Mouse (Mus musculus) liver, embryonic 16.5 days (tissue): ENCODE data around the gene Lrrc8d. TPM values are rescaled to one million over a fixed set of nuclear protein-coding genes. Genes with fewer than 3 reads are reported as not detected.

Source experiments
- ATAC-seq: fragments of 200-750 bp; cut with Nextera tagmentation; 2 replicates; pipeline ENCODE4 v1.8.0; 2017; ENCODE audit warnings: low read depth, mild to moderate bottlenecking, moderate number of reproducible peaks, moderate library complexity
- H3K27ac ChIP-seq: fragments of 300-500 bp; sonication (generic); 2 replicates; pipeline ENCODE4 v1.5.1; 2014; ENCODE audit warnings: mild to moderate bottlenecking, low read length
- H3K27me3 ChIP-seq: fragments of 300-500 bp; sonication (generic); 2 replicates; pipeline ENCODE4 v1.6.1; 2014; ENCODE audit warnings: low read depth, low read length, mixed read lengths; ENCODE audit not compliant: control insufficient read depth, insufficient read depth
- H3K36me3 ChIP-seq: fragments of 300-500 bp; sonication (generic); 2 replicates; pipeline ENCODE4 v1.6.1; 2014; ENCODE audit warnings: mild to moderate bottlenecking; ENCODE audit not compliant: control insufficient read depth, insufficient read depth
- H3K4me1 ChIP-seq: fragments of 300-500 bp; sonication (generic); 2 replicates; pipeline ENCODE4 v1.6.1; 2014; ENCODE audit warnings: low read depth, low read length, mixed read lengths; ENCODE audit not compliant: control insufficient read depth
- H3K4me2 ChIP-seq: fragments of 300-500 bp; sonication (generic); 2 replicates; pipeline ENCODE4 v1.6.1; 2014; ENCODE audit warnings: low read depth, low read length, mixed read lengths
- H3K4me3 ChIP-seq: fragments of 300-500 bp; sonication (generic); 2 replicates; pipeline ENCODE4 v1.5.1; 2014; ENCODE audit warnings: low read depth, mild to moderate bottlenecking, low read length
- H3K9ac ChIP-seq: fragments of 300-500 bp; sonication (generic); 2 replicates; pipeline ENCODE4 v1.6.1; 2014; ENCODE audit warnings: low read depth, low read length
- H3K9me3 ChIP-seq: fragments of 300-500 bp; sonication (generic); replicated peaks from 2 replicates; pipeline ENCODE4 v1.6.1; 2016; ENCODE audit warnings: low read length; ENCODE audit not compliant: control insufficient read depth
- WGBS: fragments of 180-500 bp; shearing (Covaris S2); extraction: QIAGEN DNeasy Blood & Tissue Kit; methylation state at CpG from one replicate; pipeline ENCODE4 v1.1.7; 2014; ENCODE audit not compliant: insufficient replicate concordance; 5-methylcytosine and 5-hydroxymethylcytosine counted together
- polyA plus RNA-seq: library from polyadenylated mRNA; unstranded; fragments of >200 nt; fragmentation: Nextera tagmentation; extraction: Ambion mirVana; gene quantifications from 2 replicates; pipeline ENCODE4 v1.2.1, GENCODE M21; 2015

Lrrc8d gene
- polyA plus RNA-seq, 1 experiment from 2014 or later = 8.0 TPM

DNA sequence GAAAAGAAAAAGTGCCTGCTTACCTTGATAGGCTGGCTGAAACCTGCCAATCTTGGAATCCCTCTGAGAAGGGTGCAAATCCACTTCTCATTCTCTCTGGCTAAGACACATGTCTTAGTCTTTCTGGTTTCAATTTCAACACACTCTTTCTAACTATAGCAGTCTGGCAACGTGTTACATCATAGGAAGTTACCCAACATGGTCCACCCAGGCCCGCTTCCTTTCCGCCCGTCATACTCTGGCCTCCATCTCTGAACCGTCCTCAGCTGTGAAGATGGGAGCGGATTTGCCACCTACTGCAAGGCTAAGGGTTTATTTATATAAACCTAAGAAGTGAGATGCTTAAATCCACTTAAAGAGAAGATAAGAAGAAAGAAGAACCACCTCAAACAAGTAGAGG lies 3.7 kb upstream of the Lrrc8d start:
- H3K9me3 ChIP-seq = no peaks in the 10 kb centered on the region
- H3K27ac ChIP-seq = no peak overlapping the region
- no peak overlapping the region for H3K4me2 ChIP-seq
- no peak overlapping the region for H3K9ac ChIP-seq
- ATAC-seq = peak; percentile 20; the same call in 1 of the 2 replicates
- peaks cover 5% of the 10 kb centered on the region for H3K4me1 ChIP-seq
- peaks cover 9% of the 10 kb centered on the region for H3K27me3 ChIP-seq
- no peak overlapping the region for H3K4me3 ChIP-seq
- H3K36me3 ChIP-seq = no peaks in the 10 kb centered on the region
- whole genome bisulfite sequencing = 47% methylated on average over 6 of the region's 6 CpGs

DNA sequence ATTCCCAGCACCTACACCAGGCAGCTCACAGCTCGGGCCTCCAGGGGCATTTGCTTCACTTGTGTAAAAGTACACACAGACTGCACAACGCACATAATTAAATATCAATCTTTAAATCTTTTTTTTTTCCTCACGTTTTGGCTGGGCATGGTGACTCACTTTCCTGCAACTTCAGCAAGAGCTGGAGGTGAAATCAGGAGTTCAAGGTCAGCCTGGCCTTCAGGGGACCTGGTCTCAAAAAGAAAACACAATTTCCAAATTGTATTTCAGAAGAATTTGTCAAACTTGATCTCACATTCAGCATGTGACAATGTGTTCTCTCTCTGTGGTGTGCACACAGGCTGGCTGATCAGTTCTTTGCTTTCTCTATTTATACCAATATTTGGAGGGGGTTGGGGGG lies 1.9 kb upstream of the Lrrc8d start:
- no peak overlapping the region for H3K27ac ChIP-seq
- peaks cover 9% of the 10 kb centered on the region for H3K27me3 ChIP-seq
- H3K36me3 ChIP-seq = no peaks in the 10 kb centered on the region
- H3K4me2 ChIP-seq = no peak overlapping the region
- WGBS = 67% methylated on average over 3 of the region's 3 CpGs
- H3K9ac ChIP-seq = no peak overlapping the region
- no peaks in the 10 kb centered on the region for H3K9me3 ChIP-seq
- H3K4me3 ChIP-seq = no peak overlapping the region
- no peak for ATAC-seq
- H3K4me1 ChIP-seq = peaks cover 17% of the 10 kb centered on the region

DNA sequence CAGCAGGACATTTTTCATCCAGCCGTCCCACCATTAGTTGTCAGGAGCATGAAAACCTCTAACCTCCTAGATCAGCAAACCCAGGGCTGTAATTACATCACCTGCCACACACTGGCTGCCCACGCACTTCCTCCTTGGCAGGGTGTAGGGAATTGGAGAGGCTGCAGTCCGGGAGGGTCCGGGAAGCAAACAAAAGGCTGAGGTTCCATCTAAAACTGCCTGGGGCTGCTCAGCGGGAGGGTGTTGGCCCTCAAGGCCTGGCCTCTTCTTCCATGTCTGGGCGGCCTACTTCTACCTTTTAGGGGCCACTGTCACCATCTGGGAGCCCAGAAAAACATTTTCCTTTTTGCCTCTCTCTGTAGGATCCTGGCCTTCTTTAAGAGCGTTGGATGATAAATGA lies 1.1 kb upstream of the Lrrc8d start:
- ATAC-seq = no peak
- Histone ChIP-seq H3K4me1 (peaks cover 23% of the 10 kb centered on the region), H3K4me2 (peak overlapping the region; percentile 88), H3K9me3 (no peaks in the 10 kb centered on the region), H3K4me3 (no peak overlapping the region), H3K9ac (no peak overlapping the region), H3K36me3 (no peaks in the 10 kb centered on the region), H3K27me3 (peaks cover 9% of the 10 kb centered on the region), H3K27ac (peak overlapping the region; percentile 26; the same call in 1 of the 2 replicates)
- 28% methylated on average over 7 of the region's 7 CpGs for WGBS

DNA sequence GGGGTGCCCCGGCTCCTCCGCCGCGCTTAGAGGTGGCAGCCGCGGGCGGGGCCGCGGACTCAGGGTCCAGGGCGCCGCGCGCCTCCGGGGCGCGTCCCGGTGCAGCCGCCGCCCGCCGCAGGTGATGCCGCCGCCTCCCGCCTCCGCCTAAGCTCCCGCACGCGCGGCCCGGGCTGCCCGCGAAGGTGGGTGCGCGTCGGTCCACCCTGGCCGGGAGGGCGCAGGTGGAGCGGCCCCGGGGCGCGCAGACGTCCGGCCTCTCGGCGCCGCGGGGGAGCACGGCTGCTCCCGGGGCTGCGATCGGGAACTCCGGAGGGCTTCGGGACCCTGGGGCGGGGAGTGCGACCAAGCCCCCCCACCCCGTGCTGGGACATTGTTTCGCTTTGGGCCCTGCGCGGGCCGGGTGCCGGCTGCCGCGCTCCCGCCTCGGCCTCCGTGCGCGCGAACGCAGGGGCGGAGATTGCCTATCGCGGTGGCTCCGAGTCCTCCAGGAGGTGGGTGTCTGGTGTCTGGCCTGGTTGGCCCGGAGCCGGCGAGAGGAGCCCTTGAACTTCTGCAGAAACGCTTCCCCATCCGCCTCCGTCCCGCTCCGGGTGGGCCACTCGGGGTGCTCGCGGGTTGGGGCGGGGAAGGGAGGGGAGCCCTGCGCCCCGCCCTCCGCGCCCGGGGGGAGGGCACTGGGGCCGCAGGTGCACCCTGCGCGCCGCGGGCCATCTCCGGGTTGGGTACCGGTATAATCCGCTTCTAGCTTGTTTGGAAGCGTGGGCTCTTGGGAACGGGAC lies 492 bp downstream of the Lrrc8d start:
- Histone ChIP-seq H3K27ac (peak overlapping the region; percentile 76), H3K27me3 (peaks cover 9% of the 10 kb centered on the region), H3K36me3 (no peaks in the 10 kb centered on the region), H3K9me3 (no peaks in the 10 kb centered on the region), H3K4me3 (peak overlapping the region; percentile 75), H3K9ac (peak overlapping the region; percentile 74), H3K4me1 (peaks cover 25% of the 10 kb centered on the region), H3K4me2 (peak overlapping the region; percentile 88)
- ATAC-seq = peak; percentile 67
- WGBS = under 1% methylated on average over 96 of the region's 101 CpGs

DNA sequence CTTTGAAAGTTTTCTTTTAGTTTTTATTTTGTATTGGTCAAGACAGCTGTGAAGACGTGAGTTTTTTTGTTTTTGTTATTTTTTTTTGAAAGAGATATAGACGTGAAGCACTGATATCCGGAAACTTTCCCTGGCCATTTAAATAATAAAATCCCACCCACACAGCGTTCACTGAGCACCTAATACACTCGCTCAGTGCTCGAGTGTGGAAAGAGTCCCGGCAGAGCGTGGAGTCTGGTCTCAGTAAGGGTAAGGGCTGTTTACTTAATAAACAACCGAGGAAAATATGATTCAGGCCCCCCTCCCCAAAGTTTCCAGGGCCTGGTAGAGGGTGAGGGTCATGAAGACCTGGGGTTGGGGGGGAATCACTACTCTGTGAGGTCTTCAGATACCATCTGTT lies 1.6 kb downstream of the Lrrc8d start:
- no peaks in the 10 kb centered on the region for H3K9me3 ChIP-seq
- no peak for ATAC-seq
- H3K4me3 ChIP-seq = peak overlapping the region; percentile 75
- no peak overlapping the region; the same call in 1 of the 2 replicates for H3K27ac ChIP-seq
- H3K4me1 ChIP-seq = peaks cover 28% of the 10 kb centered on the region
- 29% methylated on average over 9 of the region's 9 CpGs for WGBS
- H3K4me2 ChIP-seq = peak overlapping the region; percentile 88
- H3K36me3 ChIP-seq = no peaks in the 10 kb centered on the region
- H3K9ac ChIP-seq = 0 out of 2 replicates have a peak overlapping the region, but pooled peaks have one; percentile 74
- H3K27me3 ChIP-seq = peaks cover 9% of the 10 kb centered on the region

DNA sequence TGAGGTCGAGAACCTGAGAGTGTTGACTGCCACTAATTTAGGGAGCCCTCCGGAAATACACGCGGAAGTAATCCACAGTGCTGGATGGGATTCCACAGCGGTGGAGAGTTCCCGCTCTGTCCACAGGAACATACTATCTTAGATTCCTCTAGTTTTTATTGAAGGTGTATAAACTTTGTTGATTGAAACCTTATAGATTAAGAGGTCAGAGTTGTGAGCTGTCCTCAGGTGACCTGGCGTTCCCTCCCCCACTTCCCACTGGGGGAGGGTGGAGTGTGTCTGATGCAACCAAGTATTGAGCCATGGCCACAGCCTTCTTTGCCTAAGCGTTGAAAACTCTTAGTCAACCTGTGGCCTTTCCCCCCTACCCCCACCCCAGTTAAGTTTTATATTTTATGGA lies 2.1 kb downstream of the Lrrc8d start:
- H3K4me1 ChIP-seq = peaks cover 28% of the 10 kb centered on the region
- peak; percentile 24; the same call in 1 of the 2 replicates for ATAC-seq
- H3K4me2 ChIP-seq = peak overlapping the region; percentile 88
- 43% methylated on average over 8 of the region's 8 CpGs for WGBS
- H3K27me3 ChIP-seq = peaks cover 9% of the 10 kb centered on the region
- H3K9ac ChIP-seq = no peak overlapping the region
- no peaks in the 10 kb centered on the region for H3K36me3 ChIP-seq
- peak overlapping the region; percentile 75 for H3K4me3 ChIP-seq
- H3K27ac ChIP-seq = no peak overlapping the region
- no peaks in the 10 kb centered on the region for H3K9me3 ChIP-seq

DNA sequence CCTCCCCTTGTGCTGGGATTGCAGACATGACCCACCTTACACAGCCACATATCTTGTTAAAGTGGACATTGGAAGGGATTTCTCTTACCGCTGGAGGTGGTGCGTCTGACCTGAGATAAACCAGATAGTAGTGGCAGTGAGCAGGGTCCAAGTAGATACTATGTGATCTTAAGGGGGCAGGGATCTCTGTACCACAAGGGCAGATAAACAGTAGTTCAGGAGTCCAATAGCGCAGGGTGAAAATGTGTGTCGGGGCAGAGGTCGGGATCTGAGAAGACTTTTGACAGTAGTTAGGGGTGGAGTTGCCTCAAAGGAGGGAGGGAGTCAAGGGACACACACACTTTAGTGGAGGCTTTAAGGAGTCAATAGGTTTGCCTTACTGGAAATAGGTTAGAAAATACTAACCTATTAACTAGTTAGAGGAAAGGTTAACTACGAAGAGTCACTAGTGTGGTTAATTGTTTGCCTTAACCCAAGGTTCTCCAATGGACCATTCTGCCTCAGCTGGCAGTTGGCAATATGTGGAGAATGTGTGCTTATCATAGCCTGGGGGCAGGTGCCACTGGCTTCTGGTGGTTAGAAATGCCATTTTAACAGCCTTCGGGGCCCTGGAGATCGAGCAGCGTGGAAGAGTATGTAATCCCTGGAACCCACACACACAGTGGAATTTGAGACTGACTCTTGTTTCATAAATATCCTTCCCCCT lies 3.0 kb downstream of the Lrrc8d start:
- 19% methylated on average over 9 of the region's 9 CpGs for WGBS
- no peaks in the 10 kb centered on the region for H3K9me3 ChIP-seq
- H3K27ac ChIP-seq = peak overlapping the region; percentile 49
- peaks cover 28% of the 10 kb centered on the region for H3K4me1 ChIP-seq
- no peak overlapping the region; the same call in 1 of the 2 replicates for H3K4me3 ChIP-seq
- H3K9ac ChIP-seq = no peak overlapping the region
- H3K27me3 ChIP-seq = peaks cover 9% of the 10 kb centered on the region
- H3K36me3 ChIP-seq = no peaks in the 10 kb centered on the region
- ATAC-seq = peak; percentile 20; the same call in 1 of the 2 replicates
- no peak overlapping the region for H3K4me2 ChIP-seq

DNA sequence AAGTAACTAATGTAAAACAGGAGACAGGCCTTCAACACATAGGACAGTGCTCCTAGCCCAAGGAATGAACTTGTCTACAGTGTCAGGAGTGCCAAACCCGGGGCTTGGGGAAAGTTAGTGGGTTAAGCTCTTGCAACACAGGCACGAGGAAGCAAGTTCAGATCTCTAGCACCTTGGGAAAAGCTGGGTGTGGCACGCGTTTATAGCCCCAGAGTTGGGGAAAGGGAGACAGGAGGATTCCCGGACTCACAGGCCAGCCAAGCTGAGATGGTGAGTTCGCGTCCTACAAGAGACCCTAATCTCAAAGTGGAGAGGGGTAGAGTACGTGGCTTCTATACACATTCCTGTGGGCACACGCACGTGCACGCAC lies 3.5 kb downstream of the Lrrc8d start:
- Histone ChIP-seq H3K36me3 (no peaks in the 10 kb centered on the region), H3K27ac (peak overlapping the region; percentile 49), H3K9me3 (no peaks in the 10 kb centered on the region), H3K9ac (no peak overlapping the region), H3K27me3 (peaks cover 9% of the 10 kb centered on the region), H3K4me1 (peaks cover 28% of the 10 kb centered on the region), H3K4me3 (no peak overlapping the region; the same call in 1 of the 2 replicates), H3K4me2 (no peak overlapping the region)
- no peak for ATAC-seq
- WGBS = 64% methylated on average over 11 of the region's 11 CpGs

DNA sequence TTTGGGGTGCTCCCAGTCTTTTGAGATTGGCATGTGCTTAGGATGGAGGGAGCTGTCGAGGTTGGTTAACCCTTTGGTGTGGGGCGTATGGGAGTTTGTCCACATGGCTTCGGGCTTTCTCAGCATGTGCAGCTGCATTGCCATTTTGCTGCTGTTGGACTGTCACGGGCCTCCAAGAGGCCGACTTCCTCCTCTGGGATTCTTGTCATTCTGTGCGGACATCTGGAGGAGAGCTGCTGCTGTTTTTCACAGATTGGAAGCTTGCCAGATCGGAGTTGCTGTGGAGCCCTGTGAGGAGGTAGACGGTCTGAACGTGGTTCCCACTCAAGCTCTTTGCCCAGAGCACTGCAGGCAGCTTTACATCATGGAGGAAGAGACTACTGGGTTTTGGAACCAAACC lies 4.8 kb downstream of the Lrrc8d start:
- Histone ChIP-seq H3K36me3 (no peaks in the 10 kb centered on the region), H3K27ac (no peak overlapping the region), H3K9me3 (no peaks in the 10 kb centered on the region), H3K4me2 (no peak overlapping the region), H3K4me3 (no peak overlapping the region), H3K9ac (no peak overlapping the region), H3K4me1 (peaks cover 24% of the 10 kb centered on the region), H3K27me3 (peaks cover 5% of the 10 kb centered on the region)
- WGBS = 66% methylated on average over 9 of the region's 9 CpGs
- no peak for ATAC-seq
